Comparison of ENCODE assay signal across 1 mouse cellular context in genomic region chr4:8200081-8200480, GRCm38 (mm10).
TF ChIP-seq lines count a peak whose summit lies in the region.

No protein-coding gene starts in this region.

TF ChIP-seq in MEL, 35 proteins besides CTCF, POLR2A, EP300 and RAD21 (continued from another document):
- TF ChIP-seq GABPA (IDR thresholded peaks at IDR 0.05; ENCODE audit: low read depth, low read length) (peak; percentile 77; the same call in 1 of the 2 replicates), GATA1 (IDR thresholded peaks at IDR 0.05; ENCODE audit: low read depth, low read length) (peak; percentile 98), MYB (IDR thresholded peaks at IDR 0.05; ENCODE audit: low read depth, low read length) (peak; percentile 82), TCF12 (IDR thresholded peaks at IDR 0.05; ENCODE audit: low read depth, low read length) (peak; percentile 95), MAFK (IDR thresholded peaks at IDR 0.05; ENCODE audit: borderline replicate concordance, low read depth, low read length) (peak; percentile 49; the same call in 1 of the 2 replicates), BHLHE40 (IDR thresholded peaks at IDR 0.05; ENCODE audit: borderline replicate concordance, low read depth, low read length) (peak; percentile 69)
